Mouse (Mus musculus) left cerebral cortex, adult 11 months (tissue): ENCODE data around the gene Tbc1d19.

Source experiments
- DNase-seq: peaks from one replicate; pipeline ENCODE4 v3.0.0; 2022; ENCODE audit warnings: low spot score

Gene Tbc1d19

GRCm38 (mm10) chr5:53953216-53953615, 143.8 kb downstream of the Tbc1d19 start:
- no peak for DNase-seq
